Mouse (Mus musculus): ENCODE results near the gene Fcnb.

DNA sequence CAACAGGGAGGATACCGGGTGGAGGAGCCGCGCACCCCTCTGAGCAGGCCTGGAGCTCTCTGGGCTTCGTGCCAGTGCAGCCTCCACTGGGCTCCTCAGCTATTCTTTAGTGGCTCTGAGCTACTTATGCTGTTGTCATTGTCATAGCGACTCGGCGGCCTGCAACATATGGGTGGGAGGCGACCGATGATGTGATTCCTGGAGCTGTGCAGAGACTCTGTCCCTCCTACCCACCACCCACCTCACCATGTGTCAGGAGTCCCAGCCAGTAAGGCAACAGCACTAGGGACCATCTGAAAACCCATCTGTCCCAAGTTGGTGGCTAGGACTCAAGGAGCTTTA, 16.2 kb downstream of the Fcnb start:
- no peak for TF ChIP-seq POLR2A (IDR thresholded peaks at IDR 0.05; ENCODE audit: borderline replicate concordance, control insufficient read depth, low read depth, low read length)
- no peak for TF ChIP-seq CTCF (IDR thresholded peaks at IDR 0.05; ENCODE audit: control insufficient read depth, insufficient read depth, low read length)

All from bone marrow, adult 2 months (tissue).